Mouse (Mus musculus): ENCODE results near the gene Tdrkh.
A peak's percentile ranks its signal among the peaks of the same experiment; 100 is the strongest.

The Tdrkh gene

GRCm38 (mm10) chr3:94413031-94413679 is at the start of gene Tdrkh:
Gene Tdrkh (plus strand): TSS chr3:94413273.
- DNase-seq (ENCODE audit: low spot score), result peak; percentile 98

- peak; percentile 67 for DNase-seq (ENCODE audit: low spot score)
Measured at GRCm38 (mm10) chr3:94363291-94364153, 49.6 kb upstream of the Tdrkh start.

GRCm38 (mm10) chr3:94364154-94364526 is 48.9 kb upstream of the Tdrkh start:
- peak; percentile 36 for DNase-seq (ENCODE audit: low spot score)

- DNase-seq (ENCODE audit: low spot score), result peak; percentile 89
Measured at GRCm38 (mm10) chr3:94366761-94367160, 46.3 kb upstream of the Tdrkh start.

- DNase-seq (ENCODE audit: low spot score), result no peak
Measured at GRCm38 (mm10) chr3:94367511-94367910, 45.6 kb upstream of the Tdrkh start.

GRCm38 (mm10) chr3:94368631-94369030 is 44.4 kb upstream of the Tdrkh start:
- no peak for DNase-seq (ENCODE audit: low spot score)

- no peak for DNase-seq (ENCODE audit: low spot score)
Measured at GRCm38 (mm10) chr3:94369709-94370108, 43.4 kb upstream of the Tdrkh start.

- no peak for DNase-seq (ENCODE audit: low spot score)
Measured at GRCm38 (mm10) chr3:94371637-94372036, 41.4 kb upstream of the Tdrkh start.

GRCm38 (mm10) chr3:94372038-94372437 is 41.0 kb upstream of the Tdrkh start:
- DNase-seq (ENCODE audit: low spot score), result no peak

GRCm38 (mm10) chr3:94372641-94373040 is 40.4 kb upstream of the Tdrkh start, which contains the start of gene Rorc:
Gene Rorc (plus strand): TSS chr3:94372794.
- no peak for DNase-seq (ENCODE audit: low spot score)

- no peak for DNase-seq (ENCODE audit: low spot score)
Measured at GRCm38 (mm10) chr3:94373090-94373489, 40.0 kb upstream of the Tdrkh start.

GRCm38 (mm10) chr3:94373597-94374011 is 39.5 kb upstream of the Tdrkh start:
- peak; percentile 27 for DNase-seq (ENCODE audit: low spot score)

- DNase-seq (ENCODE audit: low spot score), result no peak
Measured at GRCm38 (mm10) chr3:94374636-94375035, 38.4 kb upstream of the Tdrkh start.

GRCm38 (mm10) chr3:94375146-94375545 is 37.9 kb upstream of the Tdrkh start:
- no peak for DNase-seq (ENCODE audit: low spot score)

- no peak for DNase-seq (ENCODE audit: low spot score)
Measured at GRCm38 (mm10) chr3:94375861-94376260, 37.2 kb upstream of the Tdrkh start.

- no peak for DNase-seq (ENCODE audit: low spot score)
Measured at GRCm38 (mm10) chr3:94377028-94377923, 35.8 kb upstream of the Tdrkh start.

GRCm38 (mm10) chr3:94379831-94380510 is 33.1 kb upstream of the Tdrkh start:
- no peak for DNase-seq (ENCODE audit: low spot score)

- no peak for DNase-seq (ENCODE audit: low spot score)
Measured at GRCm38 (mm10) chr3:94382308-94382707, 30.8 kb upstream of the Tdrkh start.

GRCm38 (mm10) chr3:94383476-94383875 is 29.6 kb upstream of the Tdrkh start:
- DNase-seq (ENCODE audit: low spot score), result no peak

- DNase-seq (ENCODE audit: low spot score), result no peak
Measured at GRCm38 (mm10) chr3:94386671-94387070, 26.4 kb upstream of the Tdrkh start.

GRCm38 (mm10) chr3:94387391-94387790 is 25.7 kb upstream of the Tdrkh start:
- DNase-seq (ENCODE audit: low spot score), result no peak

- no peak for DNase-seq (ENCODE audit: low spot score)
Measured at GRCm38 (mm10) chr3:94388047-94388446, 25.0 kb upstream of the Tdrkh start.
